Mouse (Mus musculus): ENCODE results near the gene Hist1h3f. TPM values are rescaled to one million over a fixed set of nuclear protein-coding genes. Genes with fewer than 3 reads are reported as not detected.
"Not testable (repeated sequence)": the region's sequence is repeated elsewhere in the genome, so short reads cannot be mapped to it uniquely, and the experiment has no call there.

The Hist1h3f gene
- polyA plus RNA-seq, 1 experiment, result 1.3 TPM

DNA sequence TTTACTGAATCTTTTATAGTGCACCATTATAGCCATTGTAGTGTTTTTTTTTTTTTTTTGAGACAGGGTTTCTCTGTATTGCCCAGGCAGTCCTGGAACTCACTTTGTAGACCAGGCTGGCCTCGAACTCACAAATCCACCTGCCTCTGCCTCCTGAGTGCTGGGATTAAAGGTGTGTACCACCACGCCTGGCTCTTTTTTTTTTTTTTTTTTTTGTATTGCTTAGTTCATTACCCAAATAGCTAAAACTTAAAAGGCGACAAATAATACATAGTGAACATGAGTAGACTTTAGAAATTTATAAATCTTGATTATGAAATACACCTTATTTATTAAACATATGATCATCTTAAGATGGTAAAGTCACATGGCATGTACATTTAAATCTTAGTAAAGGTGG is 2.4 kb upstream of the Hist1h3f start:
- H3K36me3 ChIP-seq (ENCODE audit: control insufficient read depth, insufficient read depth, low read length), result no peaks in the 10 kb centered on the region
- TF ChIP-seq POLR2A (IDR thresholded peaks at IDR 0.05; ENCODE audit: control insufficient read depth, low read depth, low read length), result no peak
- TF ChIP-seq CTCF (IDR thresholded peaks at IDR 0.05; ENCODE audit: control insufficient read depth, insufficient read depth, insufficient replicate concordance, low read depth, low read length), result no peak
- H3K27ac ChIP-seq (ENCODE audit: control insufficient read depth, insufficient read depth, low read depth, low read length), result no peak overlapping the region
- no peaks in the 10 kb centered on the region for H3K27me3 ChIP-seq (ENCODE audit: control insufficient read depth, insufficient read depth, low read length)
- peaks cover 3% of the 10 kb centered on the region for H3K4me1 ChIP-seq (ENCODE audit: control insufficient read depth, insufficient read depth, low read length)
- H3K4me3 ChIP-seq (ENCODE audit: control insufficient read depth, low read depth, low read length), result no peak overlapping the region

DNA sequence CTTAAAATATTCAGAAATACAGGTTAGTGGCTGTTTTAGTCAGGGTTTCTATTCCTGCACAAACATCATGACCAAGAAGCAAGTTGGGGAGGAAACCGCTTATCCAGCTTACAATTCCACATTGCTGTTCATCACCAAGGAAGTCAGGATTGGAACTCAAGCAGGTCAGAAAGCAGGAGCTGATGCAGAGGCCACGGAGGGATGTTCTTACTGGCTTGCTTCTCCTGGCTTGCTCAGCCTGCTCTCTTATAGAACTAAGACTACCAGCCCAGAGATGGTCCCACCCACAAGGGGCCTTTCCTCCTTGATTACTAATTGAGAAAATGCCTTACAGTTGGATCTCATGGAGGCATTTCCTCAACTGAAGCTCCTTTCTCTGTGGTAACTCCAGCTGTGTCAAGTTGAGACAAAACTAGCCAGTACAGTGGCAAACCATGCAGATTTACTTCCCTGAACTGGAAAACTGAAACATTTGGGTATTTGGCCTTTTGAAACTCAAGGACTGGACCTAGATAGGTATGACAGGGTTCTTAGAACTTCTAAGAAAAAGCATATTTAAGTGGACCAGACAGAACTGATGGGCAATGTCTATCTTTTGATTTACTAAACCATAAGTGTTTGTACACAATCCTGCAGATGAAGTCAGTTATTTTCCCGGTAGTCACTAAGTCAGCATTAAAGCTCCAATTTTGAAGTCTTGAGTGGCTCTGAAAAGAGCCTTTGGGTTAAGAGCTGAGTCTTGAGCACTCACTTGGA is 1.4 kb upstream of the Hist1h3f start:
- not testable (repeated sequence) for H3K27me3 ChIP-seq (ENCODE audit: control insufficient read depth, insufficient read depth, low read length); H3K4me3 ChIP-seq (ENCODE audit: control insufficient read depth, low read depth, low read length); H3K36me3 ChIP-seq (ENCODE audit: control insufficient read depth, insufficient read depth, low read length); H3K27ac ChIP-seq (ENCODE audit: control insufficient read depth, insufficient read depth, low read depth, low read length); H3K4me1 ChIP-seq (ENCODE audit: control insufficient read depth, insufficient read depth, low read length)

DNA sequence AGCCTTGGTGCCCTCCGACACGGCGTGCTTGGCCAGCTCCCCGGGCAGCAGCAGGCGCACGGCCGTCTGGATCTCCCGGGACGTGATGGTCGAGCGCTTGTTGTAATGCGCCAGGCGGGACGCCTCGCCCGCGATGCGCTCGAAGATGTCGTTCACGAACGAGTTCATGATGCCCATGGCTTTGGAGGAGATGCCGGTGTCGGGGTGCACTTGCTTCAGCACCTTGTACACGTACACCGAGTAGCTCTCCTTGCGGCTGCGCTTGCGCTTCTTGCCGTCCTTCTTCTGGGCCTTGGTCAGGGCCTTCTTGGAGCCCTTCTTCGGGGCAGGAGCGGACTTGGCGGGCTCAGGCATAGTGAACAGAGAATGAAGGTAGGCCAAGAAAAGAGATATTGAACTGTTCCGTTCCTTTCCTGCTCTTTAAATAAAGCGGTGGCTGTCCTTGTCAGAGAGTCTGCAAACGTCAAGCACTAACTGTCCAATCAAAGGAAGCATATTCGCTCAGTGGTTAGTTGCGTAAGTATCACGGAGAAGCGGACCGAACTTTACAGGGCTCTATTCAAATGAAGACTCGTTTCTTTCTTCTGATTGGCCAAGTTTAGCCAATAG is 749 bp upstream of the Hist1h3f start, which contains the start of gene Hist1h2bh:
Gene Hist1h2bh, minus strand, starts transcription at position 394 of the 609 bp plus-strand sequence.
- H3K4me3 ChIP-seq (ENCODE audit: control insufficient read depth, low read depth, low read length), result peak within 1 kb of the TSS; percentile 56
- H3K27ac ChIP-seq (ENCODE audit: control insufficient read depth, insufficient read depth, low read depth, low read length), result not testable (repeated sequence)

DNA sequence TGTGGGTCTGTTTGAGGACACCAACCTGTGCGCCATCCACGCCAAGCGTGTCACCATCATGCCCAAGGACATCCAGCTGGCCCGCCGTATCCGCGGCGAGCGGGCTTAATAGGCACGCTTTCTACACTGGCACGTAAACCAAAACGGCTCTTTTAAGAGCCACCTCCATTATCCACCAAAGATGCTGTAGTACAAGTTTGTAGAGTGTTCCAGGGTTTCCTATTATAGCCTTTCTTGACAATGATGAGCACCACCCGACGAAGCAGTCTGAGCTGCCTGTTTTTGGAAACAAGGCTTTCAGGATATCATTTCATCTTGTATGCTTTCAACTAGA is 902 bp downstream of the Hist1h3f start:
- not testable (repeated sequence) for H3K4me3 ChIP-seq (ENCODE audit: control insufficient read depth, low read depth, low read length); H3K27me3 ChIP-seq (ENCODE audit: control insufficient read depth, insufficient read depth, low read length); H3K27ac ChIP-seq (ENCODE audit: control insufficient read depth, insufficient read depth, low read depth, low read length); H3K4me1 ChIP-seq (ENCODE audit: control insufficient read depth, insufficient read depth, low read length); H3K36me3 ChIP-seq (ENCODE audit: control insufficient read depth, insufficient read depth, low read length)

More for the DNA sequence above, 749 bp upstream of the Hist1h3f start, which contains the start of gene Hist1h2bh:
- not testable (repeated sequence) for H3K4me1 ChIP-seq (ENCODE audit: control insufficient read depth, insufficient read depth, low read length); H3K36me3 ChIP-seq (ENCODE audit: control insufficient read depth, insufficient read depth, low read length); H3K27me3 ChIP-seq (ENCODE audit: control insufficient read depth, insufficient read depth, low read length)

DNA sequence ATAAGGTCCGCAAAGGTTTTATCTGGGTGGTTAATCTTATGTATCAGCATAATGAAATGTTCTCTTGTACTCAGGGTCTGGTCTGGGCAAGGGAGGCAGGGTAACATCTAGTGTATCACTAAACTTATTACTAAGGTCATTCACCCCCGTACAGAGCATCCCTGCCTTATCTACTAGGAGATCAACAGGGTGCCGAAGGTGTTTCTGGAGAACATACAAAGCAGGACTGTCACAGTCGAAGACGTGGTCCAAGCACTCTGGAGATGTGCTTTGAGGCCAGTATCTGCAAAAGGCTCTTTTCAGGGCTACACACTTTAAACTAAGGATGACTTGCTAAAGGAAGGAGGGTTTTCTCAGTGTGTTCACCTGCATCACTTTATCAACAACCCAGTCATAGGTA is 2.8 kb downstream of the Hist1h3f start:
- Histone ChIP-seq H3K36me3 (ENCODE audit: control insufficient read depth, insufficient read depth, low read length) (no peaks in the 10 kb centered on the region), H3K4me1 (ENCODE audit: control insufficient read depth, insufficient read depth, low read length) (peaks cover 6% of the 10 kb centered on the region), H3K27me3 (ENCODE audit: control insufficient read depth, insufficient read depth, low read length) (no peaks in the 10 kb centered on the region), H3K27ac (ENCODE audit: control insufficient read depth, insufficient read depth, low read depth, low read length) (no peak overlapping the region), H3K4me3 (ENCODE audit: control insufficient read depth, low read depth, low read length) (no peak overlapping the region)
- no peak for TF ChIP-seq POLR2A (IDR thresholded peaks at IDR 0.05; ENCODE audit: control insufficient read depth, low read depth, low read length)
- no peak for TF ChIP-seq CTCF (IDR thresholded peaks at IDR 0.05; ENCODE audit: control insufficient read depth, insufficient read depth, insufficient replicate concordance, low read depth, low read length)

DNA sequence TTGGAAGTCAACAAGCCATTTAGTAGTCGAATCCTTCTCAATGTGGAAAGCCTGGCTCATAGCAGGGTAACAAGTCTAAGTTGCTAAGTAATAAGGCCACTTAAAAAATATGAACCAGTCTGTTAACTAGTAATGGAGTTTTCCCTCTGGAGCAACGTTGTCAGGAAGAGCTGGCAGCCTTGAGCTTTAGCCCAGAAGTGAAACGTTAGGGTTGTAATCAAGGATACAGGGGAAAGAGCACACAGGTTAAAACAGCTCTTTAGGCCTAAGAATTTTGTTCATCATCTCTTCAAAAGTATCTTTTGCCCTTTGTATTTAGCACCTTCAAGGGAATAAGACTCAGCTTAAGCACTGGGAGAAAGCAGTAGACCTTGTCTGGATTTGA is 6.9 kb downstream of the Hist1h3f start:
- TF ChIP-seq CTCF (IDR thresholded peaks at IDR 0.05; ENCODE audit: control insufficient read depth, insufficient read depth, insufficient replicate concordance, low read depth, low read length), result no peak
- TF ChIP-seq POLR2A (IDR thresholded peaks at IDR 0.05; ENCODE audit: control insufficient read depth, low read depth, low read length), result no peak
- no peaks in the 10 kb centered on the region for H3K36me3 ChIP-seq (ENCODE audit: control insufficient read depth, insufficient read depth, low read length)
- no peaks in the 10 kb centered on the region for H3K27me3 ChIP-seq (ENCODE audit: control insufficient read depth, insufficient read depth, low read length)
- peaks cover 3% of the 10 kb centered on the region for H3K4me1 ChIP-seq (ENCODE audit: control insufficient read depth, insufficient read depth, low read length)
- H3K27ac ChIP-seq (ENCODE audit: control insufficient read depth, insufficient read depth, low read depth, low read length), result no peak overlapping the region; the same call in 1 of the 2 replicates
- H3K4me3 ChIP-seq (ENCODE audit: control insufficient read depth, low read depth, low read length), result no peak overlapping the region

DNA sequence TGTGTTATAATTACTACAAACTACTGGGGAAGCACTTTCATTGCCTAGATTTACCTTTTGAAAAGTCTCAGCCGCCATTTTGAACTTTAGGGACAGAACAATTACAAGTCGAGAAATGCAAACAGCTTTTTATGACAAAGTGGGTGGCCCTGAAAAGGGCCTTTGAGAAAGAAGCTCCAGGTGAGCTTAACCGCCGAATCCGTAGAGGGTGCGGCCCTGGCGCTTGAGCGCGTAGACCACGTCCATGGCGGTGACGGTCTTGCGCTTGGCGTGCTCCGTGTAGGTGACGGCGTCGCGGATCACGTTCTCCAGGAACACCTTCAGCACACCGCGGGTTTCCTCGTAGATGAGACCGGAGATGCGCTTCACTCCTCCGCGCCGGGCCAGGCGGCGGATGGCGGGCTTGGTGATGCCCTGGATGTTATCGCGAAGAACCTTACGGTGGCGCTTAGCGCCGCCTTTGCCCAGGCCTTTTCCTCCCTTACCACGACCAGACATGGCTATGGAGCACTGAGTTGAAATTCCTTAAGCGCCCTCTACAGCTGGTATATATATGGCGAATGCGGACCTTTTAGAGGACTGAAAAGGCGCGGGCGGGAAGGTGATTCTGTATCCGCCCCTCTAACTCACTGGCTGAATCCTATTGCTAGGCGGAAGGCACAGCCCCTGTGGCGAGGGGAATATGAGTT is 7.4 kb downstream of the Hist1h3f start, which contains the start of gene Hist1h4f:
Gene Hist1h4f, minus strand, starts transcription at position 503 of the 689 bp plus-strand sequence.
- TF ChIP-seq POLR2A (IDR thresholded peaks at IDR 0.05; ENCODE audit: control insufficient read depth, low read depth, low read length), result peak; percentile 51; the same call in 1 of the 2 replicates
- Histone ChIP-seq H3K4me3 (ENCODE audit: control insufficient read depth, low read depth, low read length) (peak within 1 kb of the TSS; percentile 66), H3K27ac (ENCODE audit: control insufficient read depth, insufficient read depth, low read depth, low read length) (peak within 1 kb of the TSS; percentile 36; the same call in 1 of the 2 replicates)
- H3K36me3 ChIP-seq (ENCODE audit: control insufficient read depth, insufficient read depth, low read length); H3K27me3 ChIP-seq (ENCODE audit: control insufficient read depth, insufficient read depth, low read length); H3K4me1 ChIP-seq (ENCODE audit: control insufficient read depth, insufficient read depth, low read length): not testable (repeated sequence)
